Mouse (Mus musculus) gastrocnemius, postnatal 36 days (tissue): ENCODE results near the gene Ntm. TPM values are rescaled to one million over a fixed set of nuclear protein-coding genes. Genes with fewer than 3 reads are reported as not detected.

Experiments
- DNase-seq, 2 experiments: peaks; one replicate each; pipeline ENCODE4 v3.0.0; 2022
- intact Hi-C: fragments of 180-260 bp; cut with DNase I; formaldehyde crosslinking; loops from one replicate; pipeline ENCODE4 v1.15.1; 2025
- total RNA-seq, 2 experiments: library from RNA; stranded (reverse); gene quantifications; 2 replicates each; pipeline ENCODE4 v1.2.3; 2021

Gene Ntm
- total RNA-seq, 2 experiments from 2014 or later: 0.64 to 1.5 TPM

GRCm38 (mm10) chr9:28999951-29000351 lies 963.0 kb downstream of the Ntm start:
- no peak for DNase-seq
- intact Hi-C loops: no loop called here

GRCm38 (mm10) chr9:28977275-28977674 lies 985.7 kb downstream of the Ntm start:
- no peak for DNase-seq
- intact Hi-C loops: no loop called here

GRCm38 (mm10) chr9:28969455-28969854 lies 993.5 kb downstream of the Ntm start:
- no peak for DNase-seq
- intact Hi-C loops: no loop called here
